Mouse (Mus musculus) v-Abl transformed pro-B cells (cell line): ENCODE results near the gene Syne2.
"Not testable (repeated sequence)": the region's sequence is repeated elsewhere in the genome, so short reads cannot be mapped to it uniquely, and the experiment has no call there.

ENCODE experiments used
- in situ Hi-C, 2 experiments: fragments of 400-800 bp; cut with MboI; formaldehyde crosslinking; loops; one replicate each; pipeline ENCODE4 v1.15.1; 2025; ENCODE audit not compliant: unreplicated experiment in 2 of 2

The Syne2 gene

GRCm38 (mm10) chr12:76136701-76137100 is 318.8 kb downstream of the Syne2 start:
- in situ Hi-C loops, result no loop called here

GRCm38 (mm10) chr12:76152389-76152788 is 334.5 kb downstream of the Syne2 start:
- in situ Hi-C loops, result not testable (repeated sequence)
